Mouse (Mus musculus): ENCODE results near the gene Slc5a5. TPM values are rescaled to one million over a fixed set of nuclear protein-coding genes. Genes with fewer than 3 reads are reported as not detected.

The Slc5a5 gene
- total and polyA plus RNA-seq, 3 experiments: 0.28 TPM; not detected in 2

DNA sequence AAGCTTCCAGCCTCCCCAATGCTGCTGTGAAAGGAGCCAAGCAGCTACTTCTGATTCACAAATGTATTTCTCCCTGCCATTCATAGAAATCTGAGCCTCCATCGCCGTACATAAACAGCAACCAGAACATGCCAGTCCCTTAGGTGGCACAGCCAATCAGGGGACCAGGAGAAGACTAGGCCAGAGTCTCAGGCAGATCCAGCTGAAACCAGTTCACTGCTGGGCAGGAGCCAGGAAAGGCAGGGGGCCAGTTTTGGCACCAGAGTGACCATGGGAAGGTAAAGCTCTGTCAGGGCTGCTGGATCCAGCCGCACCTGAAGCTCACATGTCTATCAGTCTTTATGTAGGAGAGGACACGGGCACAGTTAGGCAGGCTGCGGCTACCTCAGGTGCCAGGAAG, 1.9 kb downstream of the Slc5a5 start:
- Histone ChIP-seq H3K4me3 (ENCODE audit: low read depth, low read length) (no peak overlapping the region), H3K4me1 (ENCODE audit: insufficient read depth, low read depth, low read length) (peaks cover 25% of the 10 kb centered on the region), H3K9me3 (replicated peaks) (peaks cover 28% of the 10 kb centered on the region), H3K36me3 (replicated peaks) (peaks cover 53% of the 10 kb centered on the region), H3K27me3 (ENCODE audit: insufficient read depth, low read length) (peaks cover 3% of the 10 kb centered on the region; the same call in 1 of the 2 replicates)
- DNase-seq (ENCODE audit: low spot score): no peak
- ATAC-seq (ENCODE audit: extremely low read depth, insufficient number of reproducible peaks, low FRiP score, poor library complexity, severe bottlenecking): no peak
- TF ChIP-seq POLR2AphosphoS5 (IDR thresholded peaks at IDR 0.05; ENCODE audit: insufficient replicate concordance, low read depth, low read length) (no peak), CTCF (IDR thresholded peaks at IDR 0.05; ENCODE audit: low read depth, low read length) (no peak), GATA1 (IDR thresholded peaks at IDR 0.05; ENCODE audit: borderline replicate concordance, low read length) (no peak), GATA2 (IDR thresholded peaks at IDR 0.05; ENCODE audit: borderline replicate concordance, low read depth, low read length) (no peak)

DNA sequence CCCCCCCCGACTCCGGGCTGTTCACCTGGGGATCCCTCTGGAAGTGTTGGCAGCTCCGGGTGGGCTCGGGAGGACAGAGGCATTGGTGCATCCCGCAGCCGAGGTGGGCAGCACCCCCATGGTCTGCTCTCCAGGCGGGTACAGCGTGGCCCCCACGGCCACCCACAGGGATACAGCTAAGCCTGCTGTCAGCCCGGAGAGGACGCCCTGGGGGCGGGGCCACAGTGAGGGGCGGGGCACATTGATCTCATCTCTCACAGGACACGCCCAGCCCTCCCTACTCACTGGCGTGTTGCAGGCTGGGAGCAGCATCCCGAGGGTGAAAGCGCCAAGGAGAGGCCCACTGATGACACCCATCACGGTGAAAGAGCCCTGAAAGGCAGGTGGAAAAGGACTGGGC, 4.9 kb downstream of the Slc5a5 start:
- Histone ChIP-seq H3K4me3 (ENCODE audit: low read depth, low read length) (no peak overlapping the region), H3K4me1 (ENCODE audit: insufficient read depth, low read depth, low read length) (peaks cover 8% of the 10 kb centered on the region; the same call in 1 of the 2 replicates), H3K9me3 (replicated peaks) (peaks cover 18% of the 10 kb centered on the region), H3K36me3 (replicated peaks) (peaks cover 23% of the 10 kb centered on the region), H3K27me3 (ENCODE audit: insufficient read depth, low read length) (peaks cover 3% of the 10 kb centered on the region; the same call in 1 of the 2 replicates)
- TF ChIP-seq GATA1 (IDR thresholded peaks at IDR 0.05; ENCODE audit: borderline replicate concordance, low read length) (no peak), GATA2 (IDR thresholded peaks at IDR 0.05; ENCODE audit: borderline replicate concordance, low read depth, low read length) (no peak), CTCF (IDR thresholded peaks at IDR 0.05; ENCODE audit: low read depth, low read length) (no peak), TAL1 (conservative IDR thresholded peaks at IDR 0.05; ENCODE audit: low read depth, low read length) (no peak), POLR2AphosphoS5 (IDR thresholded peaks at IDR 0.05; ENCODE audit: insufficient replicate concordance, low read depth, low read length) (no peak)
- DNase-seq (ENCODE audit: low spot score): no peak
- no peak for ATAC-seq (ENCODE audit: extremely low read depth, insufficient number of reproducible peaks, low FRiP score, poor library complexity, severe bottlenecking)

DNA sequence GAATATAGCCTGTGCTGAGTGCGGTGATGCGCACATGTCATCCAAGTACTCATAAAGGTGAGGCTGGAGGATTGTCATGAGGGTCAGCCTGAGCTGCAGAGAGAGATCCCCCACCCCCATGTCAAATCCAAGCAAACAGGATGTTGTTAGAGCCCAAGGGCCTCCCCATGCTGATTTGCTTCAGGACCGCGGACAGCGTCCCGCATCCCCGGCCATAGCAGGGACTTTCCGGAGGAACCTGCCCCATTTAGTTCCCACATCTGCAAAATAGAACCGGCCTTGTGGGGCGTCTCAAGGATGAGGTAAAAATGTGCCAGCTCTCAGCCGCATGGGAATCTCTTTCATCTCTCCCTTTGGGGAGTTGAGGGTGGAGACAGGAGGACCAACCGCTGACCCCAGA, 6.9 kb downstream of the Slc5a5 start:
- DNase-seq (ENCODE audit: low spot score): peak; percentile 53
- TF ChIP-seq POLR2AphosphoS5 (IDR thresholded peaks at IDR 0.05; ENCODE audit: insufficient replicate concordance, low read depth, low read length) (no peak), GATA2 (IDR thresholded peaks at IDR 0.05; ENCODE audit: borderline replicate concordance, low read depth, low read length) (no peak), TAL1 (conservative IDR thresholded peaks at IDR 0.05; ENCODE audit: low read depth, low read length) (no peak), GATA1 (IDR thresholded peaks at IDR 0.05; ENCODE audit: borderline replicate concordance, low read length) (no peak), CTCF (IDR thresholded peaks at IDR 0.05; ENCODE audit: low read depth, low read length) (no peak)
- Histone ChIP-seq H3K27me3 (ENCODE audit: insufficient read depth, low read length) (peaks cover 4% of the 10 kb centered on the region; the same call in 1 of the 2 replicates), H3K9me3 (replicated peaks) (no peaks in the 10 kb centered on the region), H3K36me3 (replicated peaks) (peaks cover 2% of the 10 kb centered on the region), H3K4me1 (ENCODE audit: insufficient read depth, low read depth, low read length) (0 out of 2 replicates have a peak, but pooled peaks cover 3% of the 10 kb centered on the region), H3K4me3 (ENCODE audit: low read depth, low read length) (no peak overlapping the region)
- ATAC-seq (ENCODE audit: extremely low read depth, insufficient number of reproducible peaks, low FRiP score, poor library complexity, severe bottlenecking): no peak; the same call in 1 of the 2 replicates

DNA sequence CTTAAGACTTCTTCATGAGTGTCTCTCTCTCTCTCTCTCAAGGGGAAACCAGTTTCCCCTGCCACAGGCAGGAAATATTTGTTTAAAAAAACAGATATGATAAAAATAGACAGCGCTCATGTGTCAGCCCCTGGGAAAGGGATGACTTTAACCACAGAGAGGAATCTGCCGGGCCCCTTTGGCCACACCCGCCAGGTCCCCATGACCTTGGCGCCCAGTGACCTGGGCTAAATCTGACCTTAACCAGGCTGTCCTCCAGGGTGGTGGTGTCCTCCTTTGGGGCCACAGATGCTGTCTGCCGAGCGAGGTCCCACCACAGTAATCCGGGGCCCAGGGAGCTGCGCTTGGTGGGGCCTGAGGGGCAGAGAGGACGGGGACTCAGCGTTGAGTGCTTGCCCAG, 7.9 kb downstream of the Slc5a5 start:
- Histone ChIP-seq H3K4me3 (ENCODE audit: low read depth, low read length) (no peak overlapping the region), H3K27me3 (ENCODE audit: insufficient read depth, low read length) (peaks cover 12% of the 10 kb centered on the region), H3K4me1 (ENCODE audit: insufficient read depth, low read depth, low read length) (0 out of 2 replicates have a peak, but pooled peaks cover 3% of the 10 kb centered on the region), H3K9me3 (replicated peaks) (no peaks in the 10 kb centered on the region), H3K36me3 (replicated peaks) (peaks cover 2% of the 10 kb centered on the region)
- ATAC-seq (ENCODE audit: extremely low read depth, insufficient number of reproducible peaks, low FRiP score, poor library complexity, severe bottlenecking) (no peak), DNase-seq (ENCODE audit: low spot score) (no peak)
- no peak for TF ChIP-seq POLR2AphosphoS5 (IDR thresholded peaks at IDR 0.05; ENCODE audit: insufficient replicate concordance, low read depth, low read length)
- TF ChIP-seq GATA1 (IDR thresholded peaks at IDR 0.05; ENCODE audit: borderline replicate concordance, low read length): no peak
- no peak for TF ChIP-seq TAL1 (conservative IDR thresholded peaks at IDR 0.05; ENCODE audit: low read depth, low read length)
- no peak for TF ChIP-seq CTCF (IDR thresholded peaks at IDR 0.05; ENCODE audit: low read depth, low read length)
- TF ChIP-seq GATA2 (IDR thresholded peaks at IDR 0.05; ENCODE audit: borderline replicate concordance, low read depth, low read length): no peak

GRCm38 (mm10) chr8:70884186-70884585, 8.4 kb downstream of the Slc5a5 start:
- no peak for ATAC-seq (ENCODE audit: extremely low read depth, insufficient number of reproducible peaks, low FRiP score, poor library complexity, severe bottlenecking)
- Histone ChIP-seq H3K4me1 (ENCODE audit: insufficient read depth, low read depth, low read length) (peaks cover 3% of the 10 kb centered on the region; the same call in 1 of the 2 replicates), H3K27me3 (ENCODE audit: insufficient read depth, low read length) (peaks cover 17% of the 10 kb centered on the region), H3K36me3 (replicated peaks) (peaks cover under 1% of the 10 kb centered on the region), H3K9me3 (replicated peaks) (no peaks in the 10 kb centered on the region), H3K4me3 (ENCODE audit: low read depth, low read length) (no peak overlapping the region)
- DNase-seq (ENCODE audit: low spot score): no peak
- TF ChIP-seq GATA1 (IDR thresholded peaks at IDR 0.05; ENCODE audit: borderline replicate concordance, low read length): no peak
- TF ChIP-seq POLR2AphosphoS5 (IDR thresholded peaks at IDR 0.05; ENCODE audit: insufficient replicate concordance, low read depth, low read length): no peak
- TF ChIP-seq GATA2 (IDR thresholded peaks at IDR 0.05; ENCODE audit: borderline replicate concordance, low read depth, low read length): no peak
- TF ChIP-seq CTCF (IDR thresholded peaks at IDR 0.05; ENCODE audit: low read depth, low read length): no peak
- no peak for TF ChIP-seq TAL1 (conservative IDR thresholded peaks at IDR 0.05; ENCODE audit: low read depth, low read length)

DNA sequence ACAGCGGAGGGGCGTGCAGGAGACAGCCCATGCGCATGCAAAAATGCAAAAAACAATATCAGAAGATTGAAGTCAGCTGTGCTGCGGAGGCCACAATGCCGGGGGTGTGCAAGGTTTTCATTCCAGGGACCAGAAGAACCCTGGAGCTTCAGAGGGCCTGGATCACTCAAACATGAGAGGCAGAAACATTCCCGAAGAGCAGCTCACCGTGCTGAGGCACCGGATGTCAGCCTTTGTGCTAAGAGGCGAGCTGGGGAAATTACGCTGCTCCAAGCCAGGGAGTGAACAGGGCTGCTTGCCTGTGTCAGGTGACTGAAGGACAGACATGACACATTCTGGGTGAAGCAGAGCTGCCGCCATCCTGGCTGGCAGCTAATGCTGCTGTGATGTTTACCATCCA, 12.0 kb downstream of the Slc5a5 start:
- peaks cover 25% of the 10 kb centered on the region for H3K27me3 ChIP-seq (ENCODE audit: insufficient read depth, low read length)
- no peak for TF ChIP-seq GATA1 (IDR thresholded peaks at IDR 0.05; ENCODE audit: borderline replicate concordance, low read length)
- TF ChIP-seq TAL1 (conservative IDR thresholded peaks at IDR 0.05; ENCODE audit: low read depth, low read length): no peak
- no peak for TF ChIP-seq CTCF (IDR thresholded peaks at IDR 0.05; ENCODE audit: low read depth, low read length)
- no peak for TF ChIP-seq GATA2 (IDR thresholded peaks at IDR 0.05; ENCODE audit: borderline replicate concordance, low read depth, low read length)
- TF ChIP-seq POLR2AphosphoS5 (IDR thresholded peaks at IDR 0.05; ENCODE audit: insufficient replicate concordance, low read depth, low read length): no peak
- no peak overlapping the region for H3K4me3 ChIP-seq (ENCODE audit: low read depth, low read length)
- no peaks in the 10 kb centered on the region for H3K36me3 ChIP-seq (replicated peaks)
- DNase-seq (ENCODE audit: low spot score) (no peak), ATAC-seq (ENCODE audit: extremely low read depth, insufficient number of reproducible peaks, low FRiP score, poor library complexity, severe bottlenecking) (no peak)
- no peaks in the 10 kb centered on the region for H3K9me3 ChIP-seq (replicated peaks)
- no peaks in the 10 kb centered on the region; the same call in none of the 2 replicates for H3K4me1 ChIP-seq (ENCODE audit: insufficient read depth, low read depth, low read length)
